17 mouse cellular contexts compared by ENCODE assay signal in the genomic region with DNA sequence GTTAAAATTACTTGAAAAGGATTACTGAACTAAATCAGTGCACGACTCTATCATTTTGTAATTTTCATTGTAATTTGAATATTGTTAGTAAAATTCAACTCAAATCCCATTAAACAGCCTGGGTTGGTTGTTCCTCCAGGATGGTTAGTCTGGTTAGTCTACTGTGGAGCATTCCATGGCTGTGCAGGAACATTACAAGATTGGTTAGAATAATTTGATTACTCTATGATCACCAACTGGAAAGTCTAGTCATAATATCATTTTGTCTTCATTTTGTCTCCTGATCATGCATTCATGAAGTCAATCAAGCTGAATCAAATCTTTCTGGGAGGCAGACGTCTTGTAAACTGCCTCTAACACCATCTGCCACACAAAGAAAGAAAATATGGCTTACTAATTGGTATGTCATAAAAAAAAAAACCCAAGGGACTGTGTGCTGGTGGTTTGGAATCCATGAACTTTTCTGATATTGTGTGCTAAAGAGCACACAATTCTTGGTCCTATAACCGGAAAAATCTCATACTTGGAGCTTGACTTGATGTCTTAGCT.
A peak's percentile ranks its signal among the peaks of the same experiment; 100 is the strongest.
DNase-seq lines count a peak whose midpoint lies in the region; ATAC-seq and TF ChIP-seq lines count a peak whose summit lies in the region.
"Had no signal": no experiment of that assay in that cellular context is flagged by ENCODE, and none has a peak within 500 bp of the region (broad histone marks: within the 10 kb centered on the region; RNA-seq: fewer than 3 reads in every experiment).

No protein-coding gene starts in this region.

- no peak overlapping the region for H3K9ac ChIP-seq in forebrain, embryonic 15.5 days (replicated peaks)
- no peak overlapping the region for H3K9ac ChIP-seq in forebrain, embryonic 12.5 days
- no peak overlapping the region for H3K9ac ChIP-seq in forebrain, postnatal 0 days
- H3K9ac ChIP-seq: embryonic facial prominence, embryonic 12.5 days had no signal

- H3K4me1 ChIP-seq in forebrain, embryonic 15.5 days, result no peaks in the 10 kb centered on the region
- no peaks in the 10 kb centered on the region for H3K4me1 ChIP-seq in forebrain, embryonic 12.5 days
- no peaks in the 10 kb centered on the region for H3K4me1 ChIP-seq in forebrain, postnatal 0 days (ENCODE audit: insufficient read depth)
- H3K4me1 ChIP-seq in forebrain, embryonic 10.5 days, result no peaks in the 10 kb centered on the region
- H3K4me1 ChIP-seq: embryonic facial prominence, embryonic 10.5 days; embryonic facial prominence, embryonic 12.5 days had no signal

- H3K4me3 ChIP-seq in forebrain, embryonic 15.5 days, result no peak overlapping the region
- no peak overlapping the region for H3K4me3 ChIP-seq in forebrain, embryonic 12.5 days (replicated peaks)
- H3K4me3 ChIP-seq in forebrain, postnatal 0 days (ENCODE audit: low read depth, low read length), result no peak overlapping the region
- H3K4me3 ChIP-seq in forebrain, embryonic 10.5 days, result no peak overlapping the region
- H3K4me3 ChIP-seq: embryonic facial prominence, embryonic 10.5 days; embryonic facial prominence, embryonic 12.5 days had no signal

- peak; percentile 26; the same call in 1 of the 2 replicates for ATAC-seq in forebrain, embryonic 15.5 days (replicated peaks)
- ATAC-seq in forebrain, embryonic 12.5 days (ENCODE audit: low FRiP score), result no peak
- ATAC-seq in forebrain, postnatal 0 days, result peak; percentile 77

- no peaks in the 10 kb centered on the region for H3K36me3 ChIP-seq in forebrain, embryonic 15.5 days
- H3K36me3 ChIP-seq in forebrain, embryonic 12.5 days (replicated peaks), result no peaks in the 10 kb centered on the region
- no peaks in the 10 kb centered on the region for H3K36me3 ChIP-seq in forebrain, postnatal 0 days (ENCODE audit: insufficient read depth)
- H3K36me3 ChIP-seq in forebrain, embryonic 10.5 days (replicated peaks), result no peaks in the 10 kb centered on the region
- H3K36me3 ChIP-seq: embryonic facial prominence, embryonic 10.5 days; embryonic facial prominence, embryonic 12.5 days had no signal

- no peak for TF ChIP-seq POLR2A in brain, embryonic 14.5 days (IDR thresholded peaks at IDR 0.05; ENCODE audit: borderline replicate concordance, extremely low read depth, insufficient read depth, insufficient read length, poor library complexity, severe bottlenecking)

- H3K27ac ChIP-seq in forebrain, embryonic 15.5 days (replicated peaks), result no peak overlapping the region
- no peak overlapping the region for H3K27ac ChIP-seq in forebrain, embryonic 12.5 days
- H3K27ac ChIP-seq in forebrain, postnatal 0 days (ENCODE audit: low read depth, low read length), result no peak overlapping the region
- no peak overlapping the region for H3K27ac ChIP-seq in forebrain, embryonic 10.5 days
- H3K27ac ChIP-seq: embryonic facial prominence, embryonic 10.5 days; embryonic facial prominence, embryonic 12.5 days had no signal

- no peak for TF ChIP-seq CTCF in forebrain, postnatal 0 days (IDR thresholded peaks at IDR 0.05; ENCODE audit: low read depth)
- no peak for TF ChIP-seq CTCF in brain, embryonic 14.5 days (IDR thresholded peaks at IDR 0.05; ENCODE audit: borderline replicate concordance, extremely low read depth, insufficient read depth, insufficient read length)

- no peaks in the 10 kb centered on the region for H3K27me3 ChIP-seq in forebrain, embryonic 15.5 days
- no peaks in the 10 kb centered on the region for H3K27me3 ChIP-seq in forebrain, embryonic 12.5 days
- no peaks in the 10 kb centered on the region for H3K27me3 ChIP-seq in forebrain, postnatal 0 days (ENCODE audit: insufficient read depth, low read length)
- no peaks in the 10 kb centered on the region for H3K27me3 ChIP-seq in forebrain, embryonic 10.5 days (ENCODE audit: poor library complexity, severe bottlenecking)
- H3K27me3 ChIP-seq: embryonic facial prominence, embryonic 12.5 days had no signal

- DNase-seq in forebrain, postnatal 0 days, result peak; percentile 18
- DNase-seq in forebrain, embryonic 10.5 days (ENCODE audit: extremely low spot score, low spot score), result no peak
- DNase-seq in brain, embryonic 14.5 days (ENCODE audit: low read depth), result peak; percentile 35
- DNase-seq in gastrocnemius, postnatal 10 days, result no peak
- no peak for DNase-seq in urinary bladder, postnatal 4 days (ENCODE audit: low spot score in 2 of 2)
- DNase-seq: adrenal gland, adult 2 months; adrenal gland, postnatal 10 days; adrenal gland, postnatal 25 days; cerebellum, adult 11-12 months; cerebellum, adult 2 months; cerebellum, adult 9-10 months; cerebellum, postnatal 10 days; cerebellum, postnatal 25 days had no signal

- no peaks in the 10 kb centered on the region for H3K9me3 ChIP-seq in forebrain, embryonic 15.5 days
- no peaks in the 10 kb centered on the region for H3K9me3 ChIP-seq in forebrain, embryonic 12.5 days
- H3K9me3 ChIP-seq in forebrain, postnatal 0 days (ENCODE audit: low read length), result no peaks in the 10 kb centered on the region
- no peaks in the 10 kb centered on the region for H3K9me3 ChIP-seq in forebrain, embryonic 10.5 days
- H3K9me3 ChIP-seq: embryonic facial prominence, embryonic 10.5 days; embryonic facial prominence, embryonic 12.5 days had no signal

- 71% methylated on average over 3 of the region's 3 CpGs for WGBS in forebrain, embryonic 15.5 days
- 82% methylated on average over 3 of the region's 3 CpGs for WGBS in forebrain, embryonic 12.5 days
- WGBS in forebrain, postnatal 0 days, result 57% methylated on average over 3 of the region's 3 CpGs
- WGBS in forebrain, embryonic 10.5 days, result 82% methylated on average over 3 of the region's 3 CpGs

- no peak overlapping the region for H3K4me2 ChIP-seq in forebrain, embryonic 15.5 days (replicated peaks)
- H3K4me2 ChIP-seq in forebrain, embryonic 12.5 days, result no peak overlapping the region
- H3K4me2 ChIP-seq in forebrain, postnatal 0 days (ENCODE audit: low read depth), result no peak overlapping the region
- H3K4me2 ChIP-seq: embryonic facial prominence, embryonic 12.5 days had no signal

Comparison
In these comparisons a context has a peak if more than half of its experiments do, and no peak if none do; other contexts are left out.
1. DNase-seq: peak in forebrain, postnatal 0 days (single experiment) and brain, embryonic 14.5 days (single experiment); none in forebrain, embryonic 10.5 days (single experiment), gastrocnemius, postnatal 10 days (single experiment) and urinary bladder, postnatal 4 days (0 of 2).